Mouse (Mus musculus) WW6 (cell line): ENCODE results near the gene Foxs1.

ENCODE experiments used
- DNase-seq: peaks from one replicate; pipeline ENCODE4 v3.0.0-alpha.2; 2013; ENCODE audit warnings: low read depth, low spot score

The Foxs1 gene

GRCm38 (mm10) chr2:152928219-152928987 lies 4.6 kb downstream of the Foxs1 start:
- no peak for DNase-seq

DNA sequence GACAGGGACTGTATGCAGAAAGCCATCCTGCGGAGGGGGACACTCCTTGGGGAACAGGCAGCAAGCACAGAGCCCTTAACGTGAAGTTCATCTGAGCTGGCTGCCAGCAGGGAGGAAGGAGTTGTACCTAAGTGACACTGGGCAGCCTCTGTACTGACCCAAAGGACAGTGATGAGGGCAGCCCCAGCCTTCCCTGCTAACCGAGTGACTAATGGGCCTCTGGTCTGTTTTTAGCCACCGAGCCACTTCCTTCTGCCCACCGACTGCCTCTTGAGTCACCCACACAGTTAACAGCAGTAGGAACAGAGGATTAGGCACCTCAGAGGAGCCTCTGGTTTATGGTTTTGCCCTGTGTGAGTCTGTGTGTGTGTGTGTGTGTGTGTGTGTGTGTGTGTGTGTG lies 5.6 kb downstream of the Foxs1 start:
- DNase-seq, result no peak

DNA sequence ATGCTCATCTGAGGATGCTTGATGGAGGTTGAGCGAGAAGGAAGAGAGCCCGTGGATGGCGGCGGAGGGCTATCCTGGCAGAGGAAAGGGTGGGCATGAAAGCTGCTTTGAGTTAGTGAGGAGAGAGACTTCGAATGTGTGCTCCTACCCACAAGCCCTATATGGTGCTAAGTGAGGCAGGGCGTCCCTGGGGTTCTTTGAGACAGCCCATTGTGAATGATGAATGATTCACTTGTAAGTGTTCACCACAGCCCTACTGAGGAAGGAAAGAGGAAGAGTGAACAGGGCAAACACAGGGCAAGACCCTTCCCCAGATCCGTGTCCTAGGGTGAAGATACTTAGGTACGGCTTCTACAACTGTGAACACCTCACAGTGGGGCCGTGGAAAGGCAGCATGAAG lies 6.1 kb downstream of the Foxs1 start:
- no peak for DNase-seq

GRCm38 (mm10) chr2:152925189-152925872 lies 7.7 kb downstream of the Foxs1 start:
- DNase-seq, result no peak

GRCm38 (mm10) chr2:152924543-152924942 lies 8.5 kb downstream of the Foxs1 start:
- no peak for DNase-seq

DNA sequence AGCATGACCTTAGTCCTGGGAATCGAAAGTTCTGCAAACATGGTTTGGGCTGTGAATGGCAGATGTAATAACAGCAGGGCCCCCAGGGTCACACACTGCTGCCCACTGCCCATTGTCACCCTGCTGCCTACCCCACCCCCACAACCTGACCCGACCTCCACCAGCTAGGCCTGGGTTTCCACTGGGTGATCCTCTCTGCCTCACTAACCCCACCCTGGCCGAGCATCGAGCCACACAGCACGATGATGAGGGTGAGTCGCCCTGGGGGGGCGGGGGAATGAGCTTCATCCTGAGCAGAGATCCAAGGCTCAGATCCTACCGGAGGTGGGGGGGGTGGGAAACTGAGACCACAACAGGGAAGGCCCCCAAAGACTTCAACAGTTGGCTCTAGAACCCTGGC lies 8.9 kb downstream of the Foxs1 start:
- no peak for DNase-seq

DNA sequence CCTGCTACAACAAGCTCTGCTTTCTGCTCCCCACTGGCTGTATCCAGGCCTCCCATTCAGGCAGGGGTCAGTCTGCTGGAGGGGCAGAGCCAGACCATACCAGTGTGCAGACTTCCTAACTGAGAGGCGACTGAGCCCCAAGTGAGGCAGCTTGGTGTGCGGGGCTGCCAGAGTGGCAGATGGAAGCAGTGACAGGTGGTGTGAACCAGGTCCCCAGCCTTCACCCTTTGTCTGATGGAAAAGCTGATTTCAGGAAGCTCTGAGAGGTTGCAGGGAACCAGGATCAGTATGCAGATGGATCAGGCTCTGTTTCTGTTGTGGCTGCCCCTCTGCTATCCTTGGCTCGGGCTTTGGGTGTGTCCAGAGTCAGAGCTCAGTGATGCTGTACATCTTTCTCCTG lies 9.4 kb downstream of the Foxs1 start:
- DNase-seq, result no peak

DNA sequence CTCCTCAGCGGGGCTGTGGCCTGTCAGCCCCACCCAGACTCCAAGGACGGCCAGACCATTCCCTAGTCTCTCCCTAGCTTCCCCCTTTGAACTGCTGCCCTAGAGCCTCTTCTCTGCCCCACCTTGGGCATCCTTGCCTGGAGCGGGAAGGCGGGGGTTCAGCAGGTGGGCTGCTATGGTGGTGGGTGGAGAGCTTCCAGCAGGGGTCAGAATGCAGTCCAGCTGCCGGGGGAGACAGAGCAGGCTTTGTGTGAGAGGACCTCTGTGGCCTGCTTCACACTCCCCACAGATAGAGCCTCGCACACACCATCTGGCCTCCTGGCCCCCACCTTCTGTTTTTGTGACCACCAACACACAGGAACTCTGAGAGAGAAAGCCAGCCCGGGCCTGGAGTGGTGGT lies 10.6 kb downstream of the Foxs1 start:
- DNase-seq, result no peak

DNA sequence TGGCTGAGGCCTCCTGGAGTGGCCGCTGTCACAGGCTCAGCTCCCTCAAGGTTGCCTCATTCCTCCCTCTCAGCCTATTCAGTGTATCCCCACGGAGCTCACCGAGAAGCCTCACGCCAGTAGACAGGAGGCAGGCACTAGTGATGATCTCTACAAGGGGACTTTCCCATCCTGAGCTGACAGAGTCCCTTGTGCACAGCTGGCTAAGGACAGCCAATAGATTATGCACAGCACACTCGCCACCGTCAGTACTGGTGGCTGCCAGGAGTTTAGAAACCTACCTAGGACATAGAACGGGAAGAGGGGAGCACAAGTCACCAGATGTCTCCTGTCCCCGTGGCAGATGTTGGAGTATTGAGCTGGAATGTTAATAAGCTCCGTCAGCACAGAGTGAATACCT lies 15.3 kb downstream of the Foxs1 start:
- DNase-seq, result no peak

- no peak for DNase-seq
Observed at GRCm38 (mm10) chr2:152916111-152916510, 16.9 kb downstream of the Foxs1 start.

GRCm38 (mm10) chr2:152915453-152915852 lies 17.6 kb downstream of the Foxs1 start:
- DNase-seq, result no peak

DNA sequence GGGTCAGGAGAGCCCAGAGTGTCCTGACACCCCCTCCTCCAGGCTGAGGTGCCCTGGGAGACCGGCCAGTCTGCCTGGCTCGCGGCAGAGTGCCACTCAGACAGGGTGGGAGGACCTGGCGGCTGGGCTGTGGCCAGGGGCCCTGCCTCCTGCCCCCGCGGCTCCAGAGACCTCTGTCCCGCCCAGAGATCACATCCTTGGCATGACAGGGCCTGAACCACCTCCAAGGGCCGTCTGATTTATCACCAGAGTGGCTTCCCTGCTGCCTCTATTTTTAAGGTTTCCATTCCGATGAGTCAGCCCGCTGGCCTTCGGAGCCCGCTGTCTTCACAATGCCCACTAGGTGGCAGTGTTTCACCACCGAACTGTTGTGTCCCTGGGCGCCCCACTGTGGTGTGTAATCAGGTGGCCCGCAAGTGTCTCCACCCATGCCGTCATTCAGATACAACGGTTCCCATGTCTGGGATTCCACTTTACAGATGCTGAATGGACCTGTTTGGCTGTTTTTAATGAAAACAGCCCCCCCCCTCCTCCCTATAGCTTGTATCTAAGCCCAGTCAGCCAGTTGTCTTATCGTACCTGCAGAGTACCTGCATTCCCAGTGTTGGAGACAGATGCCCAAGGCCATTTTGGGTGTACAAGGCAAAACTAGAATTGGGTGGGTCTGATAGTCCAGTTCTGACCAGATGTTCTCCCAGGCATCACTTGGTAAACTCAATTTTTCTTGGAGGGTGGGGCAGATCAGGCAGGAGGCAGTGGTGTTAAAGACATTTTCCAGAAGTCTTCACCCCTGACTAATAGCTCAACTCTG lies 18.5 kb downstream of the Foxs1 start:
- DNase-seq, result peak; percentile 61

- no peak for DNase-seq
Observed at GRCm38 (mm10) chr2:152913471-152913870, 19.5 kb downstream of the Foxs1 start.

DNA sequence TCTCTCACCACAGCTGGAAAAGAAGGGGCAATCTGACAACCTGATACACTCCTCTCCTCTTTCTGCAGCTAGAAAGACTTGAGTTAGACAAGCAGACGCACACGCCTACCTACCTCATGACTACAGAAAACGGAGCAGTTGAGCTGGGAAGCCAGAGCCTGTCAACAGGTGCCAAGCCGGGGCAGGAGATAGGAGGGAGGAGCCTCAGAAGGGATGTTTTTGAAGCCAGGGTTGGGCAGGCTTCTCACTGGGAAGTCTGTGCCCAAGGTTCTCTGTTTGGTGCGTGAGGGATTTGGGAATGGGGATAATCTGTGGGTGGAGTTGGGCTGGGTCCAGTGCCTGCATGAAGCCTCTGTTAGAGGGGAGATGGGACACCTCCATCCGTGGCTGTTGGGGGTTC lies 21.6 kb downstream of the Foxs1 start:
- DNase-seq, result no peak

DNA sequence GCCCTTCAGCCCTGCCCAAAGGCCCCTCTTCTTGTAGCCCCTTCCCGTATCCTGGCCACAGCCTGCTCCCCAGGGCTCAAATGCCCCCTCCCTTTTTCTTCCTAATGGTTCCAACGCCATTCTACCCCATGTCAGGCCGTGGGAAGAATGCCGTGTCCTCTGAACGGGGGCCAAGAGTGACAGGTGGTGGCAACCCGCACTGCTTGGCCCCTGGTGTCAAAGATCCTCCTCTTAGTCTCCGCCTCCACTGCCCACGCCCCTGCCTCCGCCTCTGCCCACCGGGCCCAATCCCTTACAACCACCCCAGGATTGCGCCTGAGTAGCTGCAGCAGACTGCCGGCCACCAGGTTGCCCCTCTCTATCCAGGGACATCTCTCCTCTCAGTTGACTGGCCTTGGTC lies 22.0 kb downstream of the Foxs1 start, which contains the start of gene Mylk2:
Mylk2 (plus strand) TSS at position 322 of the 400 bp plus-strand sequence.
- no peak for DNase-seq

DNA sequence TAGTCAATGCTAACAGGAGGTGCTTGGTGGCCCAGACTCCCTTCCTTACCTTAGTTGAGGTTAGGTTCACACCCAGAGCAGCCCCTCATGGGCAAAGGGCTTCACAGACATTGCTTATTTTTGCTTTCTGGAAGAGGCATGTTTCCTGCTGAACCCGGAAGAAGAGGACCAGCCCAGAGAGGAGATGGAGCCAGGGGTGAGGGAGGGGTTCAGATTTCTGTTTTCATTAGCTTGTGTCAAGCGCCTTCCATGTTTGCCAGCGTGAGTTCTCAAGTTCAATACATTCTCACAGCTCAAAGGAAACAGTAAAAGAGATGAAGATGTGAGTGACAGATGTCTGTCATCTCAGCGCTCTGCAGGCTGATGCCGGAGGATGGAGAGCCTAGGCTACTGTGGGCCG lies 23.2 kb downstream of the Foxs1 start:
- no peak for DNase-seq

DNA sequence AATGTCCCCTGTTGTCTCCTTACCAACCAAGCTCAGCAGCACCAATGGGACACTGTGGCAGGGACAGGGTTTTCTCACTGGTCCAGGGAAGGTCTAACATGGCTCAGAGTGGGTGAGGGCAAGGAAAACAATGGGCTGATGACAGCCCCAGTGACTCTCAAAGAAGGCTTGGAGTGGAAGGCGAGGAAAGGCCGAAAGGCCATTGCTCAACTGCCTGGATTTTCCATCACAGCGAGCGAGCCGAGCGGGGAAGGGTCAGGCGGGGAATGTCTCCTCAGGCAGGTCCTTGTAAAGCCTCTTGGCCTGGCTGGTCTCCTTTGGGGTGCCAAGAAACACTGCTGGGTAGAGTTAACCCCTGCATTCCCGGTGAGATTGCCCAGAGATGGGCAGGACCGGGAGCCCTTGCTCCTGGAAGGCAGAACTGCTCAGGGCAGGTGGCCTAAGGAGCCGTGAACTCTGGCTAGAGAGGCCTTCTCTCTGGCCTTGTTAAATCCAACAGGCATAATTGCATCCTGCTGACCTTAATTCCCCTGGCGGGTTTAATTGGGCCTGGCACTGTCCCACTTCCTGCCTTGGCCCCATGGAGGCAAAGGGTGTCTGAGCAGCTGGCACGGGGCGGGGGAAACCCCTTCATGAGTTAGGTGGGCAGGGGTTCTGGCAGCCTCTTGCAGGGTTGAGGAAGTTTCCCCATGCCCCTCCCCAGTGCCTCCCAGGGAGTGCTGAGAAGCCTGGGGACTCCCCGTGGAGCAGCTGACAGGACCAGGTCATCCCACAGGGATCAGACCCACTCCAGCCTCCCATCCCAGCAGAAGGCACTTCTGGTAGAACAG lies 25.7 kb downstream of the Foxs1 start:
- DNase-seq, result no peak

DNA sequence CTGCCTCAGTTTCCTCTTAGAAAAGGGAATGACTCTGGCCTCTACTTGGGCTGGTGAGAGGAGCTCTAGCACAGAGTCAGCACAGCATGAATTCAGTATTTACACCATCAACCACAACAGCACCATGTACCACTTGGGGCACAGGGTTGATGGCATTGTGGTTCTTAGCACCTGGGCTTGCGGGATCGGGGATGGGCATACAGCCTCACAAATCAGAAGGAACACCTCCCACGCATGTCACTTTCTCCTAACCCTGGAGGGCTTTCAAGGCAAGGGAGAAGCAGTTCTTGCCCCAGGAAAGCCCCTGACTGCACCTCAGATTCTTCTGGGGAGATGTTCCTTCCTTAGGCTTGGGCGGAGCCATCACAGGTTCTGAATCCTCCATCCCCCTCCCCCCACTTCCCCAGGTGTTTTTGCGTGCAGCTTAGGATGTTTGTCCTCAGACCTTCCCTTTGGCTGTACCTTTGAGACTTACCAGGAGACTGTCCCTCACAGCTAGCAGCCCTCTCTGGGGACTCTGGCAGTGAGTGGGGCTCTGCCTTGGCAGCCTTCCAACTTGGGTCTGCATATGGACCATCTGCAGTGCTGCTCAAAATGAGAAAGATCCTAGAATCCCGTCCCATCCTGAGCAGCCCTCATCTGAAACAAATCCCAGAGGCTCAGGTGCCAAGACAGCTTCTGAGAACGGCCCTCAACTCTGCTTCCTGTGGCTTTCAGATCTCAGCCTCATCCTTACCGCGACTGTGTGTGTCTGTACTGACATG lies 26.6 kb downstream of the Foxs1 start:
- DNase-seq, result no peak

GRCm38 (mm10) chr2:152905036-152905829 lies 27.8 kb downstream of the Foxs1 start:
- DNase-seq, result no peak

DNA sequence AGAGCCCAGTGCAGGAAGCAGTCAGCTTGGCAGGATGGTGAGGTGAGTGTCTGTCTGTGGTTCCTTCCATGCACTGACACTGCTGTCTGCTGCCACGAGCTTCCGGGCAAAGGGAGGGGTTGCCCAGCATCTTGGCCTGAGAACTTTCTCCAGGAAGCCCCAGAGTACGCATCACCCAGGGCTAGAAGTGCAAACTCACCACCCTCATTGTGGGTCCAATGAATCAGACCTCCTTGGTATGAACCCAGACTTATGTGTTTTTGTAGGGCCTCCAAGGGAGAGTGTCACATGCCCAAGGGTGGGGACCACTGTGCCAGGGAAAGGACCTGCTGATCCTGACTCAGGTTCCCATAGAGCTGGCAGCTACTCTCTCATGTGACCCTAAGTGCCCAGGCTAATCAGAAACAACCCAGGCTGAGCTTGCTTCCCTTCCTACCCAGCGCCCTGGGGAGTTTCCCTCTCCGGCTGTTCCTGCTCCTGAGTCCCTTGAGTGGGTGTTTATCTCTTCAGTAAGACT lies 28.8 kb downstream of the Foxs1 start:
- DNase-seq, result no peak
